Mouse (Mus musculus): ENCODE measurements around the gene Dgat2. TPM values are rescaled to one million over a fixed set of nuclear protein-coding genes. Genes with fewer than 3 reads are reported as not detected.
A peak's percentile ranks its signal among the peaks of the same experiment; 100 is the strongest.

Dgat2 gene
- polyA plus RNA-seq, 1 experiment from 2014 or later = 137 TPM

- Histone ChIP-seq H3K9me3 (replicated peaks) (no peaks in the 10 kb centered on the region), H3K4me1 (replicated peaks) (peaks cover 12% of the 10 kb centered on the region), H3K4me3 (replicated peaks) (no peak overlapping the region), H3K9ac (no peak overlapping the region), H3K4me2 (no peak overlapping the region), H3K27me3 (no peaks in the 10 kb centered on the region), H3K36me3 (replicated peaks) (no peaks in the 10 kb centered on the region), H3K27ac (replicated peaks) (no peak overlapping the region)
- ATAC-seq (ENCODE audit: insufficient read depth) = no peak
- WGBS (ENCODE audit: insufficient replicate concordance) = 62% methylated on average over 4 of the region's 4 CpGs
Observed at GRCm38 (mm10) chr7:99193926-99194325, 11.4 kb upstream of the Dgat2 start.

GRCm38 (mm10) chr7:99191411-99191810, 8.9 kb upstream of the Dgat2 start:
- Histone ChIP-seq H3K9me3 (replicated peaks) (no peaks in the 10 kb centered on the region), H3K4me1 (replicated peaks) (peaks cover 29% of the 10 kb centered on the region), H3K4me3 (replicated peaks) (no peak overlapping the region), H3K27me3 (no peaks in the 10 kb centered on the region), H3K27ac (replicated peaks) (peak overlapping the region; percentile 39; the same call in 1 of the 2 replicates), H3K9ac (no peak overlapping the region), H3K36me3 (replicated peaks) (no peaks in the 10 kb centered on the region), H3K4me2 (no peak overlapping the region)
- ATAC-seq (ENCODE audit: insufficient read depth) = peak; percentile 24

- ATAC-seq (ENCODE audit: insufficient read depth) = no peak
- no peak overlapping the region for H3K4me3 ChIP-seq (replicated peaks)
- 37% methylated on average over 5 of the region's 5 CpGs for WGBS (ENCODE audit: insufficient replicate concordance)
- no peak overlapping the region for H3K9ac ChIP-seq
- no peaks in the 10 kb centered on the region for H3K9me3 ChIP-seq (replicated peaks)
- H3K4me1 ChIP-seq (replicated peaks) = peaks cover 29% of the 10 kb centered on the region
- H3K36me3 ChIP-seq (replicated peaks) = no peaks in the 10 kb centered on the region
- H3K27me3 ChIP-seq = no peaks in the 10 kb centered on the region
- H3K4me2 ChIP-seq = no peak overlapping the region
- peak overlapping the region; percentile 56 for H3K27ac ChIP-seq (replicated peaks)
Observed at GRCm38 (mm10) chr7:99189885-99190284, 7.4 kb upstream of the Dgat2 start.

- Histone ChIP-seq H3K4me1 (replicated peaks) (peaks cover 36% of the 10 kb centered on the region), H3K4me3 (replicated peaks) (no peak overlapping the region), H3K9me3 (replicated peaks) (no peaks in the 10 kb centered on the region), H3K9ac (no peak overlapping the region), H3K27me3 (0 out of 2 replicates have a peak, but pooled peaks cover 4% of the 10 kb centered on the region), H3K27ac (replicated peaks) (peak overlapping the region; percentile 56), H3K36me3 (replicated peaks) (no peaks in the 10 kb centered on the region), H3K4me2 (no peak overlapping the region)
- WGBS (ENCODE audit: insufficient replicate concordance) = 56% methylated on average over 6 of the region's 6 CpGs
- ATAC-seq (ENCODE audit: insufficient read depth) = no peak
Observed at GRCm38 (mm10) chr7:99188630-99189029, 6.1 kb upstream of the Dgat2 start.

GRCm38 (mm10) chr7:99187451-99187850, 4.9 kb upstream of the Dgat2 start:
- no peak overlapping the region for H3K9ac ChIP-seq
- no peak for ATAC-seq (ENCODE audit: insufficient read depth)
- H3K36me3 ChIP-seq (replicated peaks) = no peaks in the 10 kb centered on the region
- WGBS (ENCODE audit: insufficient replicate concordance) = 69% methylated on average over 5 of the region's 5 CpGs
- no peak overlapping the region for H3K4me2 ChIP-seq
- no peaks in the 10 kb centered on the region for H3K9me3 ChIP-seq (replicated peaks)
- H3K27me3 ChIP-seq = peaks cover 7% of the 10 kb centered on the region; the same call in 1 of the 2 replicates
- H3K4me3 ChIP-seq (replicated peaks) = no peak overlapping the region
- peaks cover 45% of the 10 kb centered on the region for H3K4me1 ChIP-seq (replicated peaks)
- H3K27ac ChIP-seq (replicated peaks) = no peak overlapping the region

GRCm38 (mm10) chr7:99185405-99185804, 2.9 kb upstream of the Dgat2 start:
- WGBS (ENCODE audit: insufficient replicate concordance) = 83% methylated on average over 3 of the region's 3 CpGs
- no peak overlapping the region for H3K27ac ChIP-seq (replicated peaks)
- no peak for ATAC-seq (ENCODE audit: insufficient read depth)

GRCm38 (mm10) chr7:99183751-99184150, 1.2 kb upstream of the Dgat2 start:
- Histone ChIP-seq H3K36me3 (replicated peaks) (no peaks in the 10 kb centered on the region), H3K27ac (replicated peaks) (no peak overlapping the region), H3K4me1 (replicated peaks) (peaks cover 45% of the 10 kb centered on the region), H3K4me3 (replicated peaks) (no peak overlapping the region), H3K9ac (no peak overlapping the region), H3K4me2 (peak overlapping the region; percentile 87; the same call in 1 of the 2 replicates), H3K27me3 (peaks cover 20% of the 10 kb centered on the region), H3K9me3 (replicated peaks) (no peaks in the 10 kb centered on the region)
- WGBS (ENCODE audit: insufficient replicate concordance) = 24% methylated on average over 6 of the region's 6 CpGs
- ATAC-seq (ENCODE audit: insufficient read depth) = no peak

More at GRCm38 (mm10) chr7:99185405-99185804, 2.9 kb upstream of the Dgat2 start:
- H3K9me3 ChIP-seq (replicated peaks) = no peaks in the 10 kb centered on the region
- peaks cover 55% of the 10 kb centered on the region for H3K4me1 ChIP-seq (replicated peaks)
- H3K27me3 ChIP-seq = peaks cover 20% of the 10 kb centered on the region
- no peaks in the 10 kb centered on the region for H3K36me3 ChIP-seq (replicated peaks)
- no peak overlapping the region for H3K4me3 ChIP-seq (replicated peaks)
- H3K9ac ChIP-seq = no peak overlapping the region
- no peak overlapping the region for H3K4me2 ChIP-seq

GRCm38 (mm10) chr7:99181619-99182431, 694 bp downstream of the Dgat2 start:
- Histone ChIP-seq H3K9me3 (replicated peaks) (no peaks in the 10 kb centered on the region), H3K27ac (replicated peaks) (peak overlapping the region; percentile 46; the same call in 1 of the 2 replicates), H3K4me2 (peak overlapping the region; percentile 87), H3K4me1 (replicated peaks) (peaks cover 36% of the 10 kb centered on the region), H3K4me3 (replicated peaks) (peak overlapping the region; percentile 64), H3K36me3 (replicated peaks) (no peaks in the 10 kb centered on the region), H3K9ac (peak overlapping the region; percentile 61), H3K27me3 (peaks cover 20% of the 10 kb centered on the region)
- peak; percentile 2 for ATAC-seq (ENCODE audit: insufficient read depth)
- 18% methylated on average over 14 of the region's 14 CpGs for WGBS (ENCODE audit: insufficient replicate concordance)

GRCm38 (mm10) chr7:99180162-99180561, 2.4 kb downstream of the Dgat2 start:
- Histone ChIP-seq H3K27ac (replicated peaks) (no peak overlapping the region), H3K9me3 (replicated peaks) (no peaks in the 10 kb centered on the region)

GRCm38 (mm10) chr7:99179271-99179670, 3.2 kb downstream of the Dgat2 start:
- ATAC-seq (ENCODE audit: insufficient read depth) = no peak
- H3K27me3 ChIP-seq = peaks cover 20% of the 10 kb centered on the region
- H3K4me2 ChIP-seq = peak overlapping the region; percentile 87
- H3K9ac ChIP-seq = no peak overlapping the region
- peaks cover 40% of the 10 kb centered on the region for H3K4me1 ChIP-seq (replicated peaks)
- WGBS (ENCODE audit: insufficient replicate concordance) = 71% methylated on average over 9 of the region's 9 CpGs
- peak overlapping the region; percentile 64; the same call in 1 of the 2 replicates for H3K4me3 ChIP-seq (replicated peaks)
- H3K9me3 ChIP-seq (replicated peaks) = no peaks in the 10 kb centered on the region
- H3K36me3 ChIP-seq (replicated peaks) = peaks cover 5% of the 10 kb centered on the region; the same call in 1 of the 2 replicates
- no peak overlapping the region for H3K27ac ChIP-seq (replicated peaks)

More at GRCm38 (mm10) chr7:99180162-99180561, 2.4 kb downstream of the Dgat2 start:
- Histone ChIP-seq H3K4me1 (replicated peaks) (peaks cover 36% of the 10 kb centered on the region), H3K4me2 (peak overlapping the region; percentile 87), H3K4me3 (replicated peaks) (peak overlapping the region; percentile 64), H3K9ac (peak overlapping the region; percentile 33; the same call in 1 of the 2 replicates), H3K27me3 (peaks cover 20% of the 10 kb centered on the region), H3K36me3 (replicated peaks) (no peaks in the 10 kb centered on the region)
- WGBS (ENCODE audit: insufficient replicate concordance) = 37% methylated on average over 1 of the region's 1 CpGs
- ATAC-seq (ENCODE audit: insufficient read depth) = no peak

- H3K9ac ChIP-seq = no peak overlapping the region
- H3K4me1 ChIP-seq (replicated peaks) = peaks cover 39% of the 10 kb centered on the region
- 66% methylated on average over 5 of the region's 5 CpGs for WGBS (ENCODE audit: insufficient replicate concordance)
- ATAC-seq (ENCODE audit: insufficient read depth) = no peak
- H3K9me3 ChIP-seq (replicated peaks) = no peaks in the 10 kb centered on the region
- no peak overlapping the region for H3K27ac ChIP-seq (replicated peaks)
- H3K4me3 ChIP-seq (replicated peaks) = no peak overlapping the region
- no peak overlapping the region for H3K4me2 ChIP-seq
- peaks cover 13% of the 10 kb centered on the region for H3K27me3 ChIP-seq
- H3K36me3 ChIP-seq (replicated peaks) = peaks cover 5% of the 10 kb centered on the region; the same call in 1 of the 2 replicates
Observed at GRCm38 (mm10) chr7:99177386-99177785, 5.1 kb downstream of the Dgat2 start.
